Mouse (Mus musculus): ENCODE measurements at regions not wholly inside any gene's neighbourhood (a gene's known extent, or its start where the extent isn't known, plus 50 kb on each side); places are given as distances from the start of the nearest gene placed in this dataset.

DNA sequence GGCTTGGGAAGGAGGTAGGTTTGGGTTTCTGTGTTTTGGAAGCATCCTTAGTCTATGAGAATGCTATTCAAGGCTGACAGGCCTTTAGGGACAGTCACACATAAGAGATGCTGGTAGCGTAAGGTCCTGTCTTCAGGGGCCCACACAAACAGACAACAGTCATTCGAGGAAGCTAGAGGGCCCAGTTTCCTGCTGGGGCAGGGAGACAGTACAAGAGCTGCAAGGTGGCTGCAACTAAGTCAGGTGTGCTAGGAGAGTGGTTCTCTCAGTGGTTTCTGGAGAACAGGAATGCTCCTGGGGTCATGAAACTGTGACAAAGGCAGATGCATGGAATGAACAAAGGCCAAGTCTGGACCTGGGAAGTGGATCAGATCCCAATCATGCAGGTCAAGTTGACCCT, 161.1 kb downstream of the Cd24a start:
- Histone ChIP-seq H3K27me3 (ENCODE audit: control insufficient read depth, insufficient read depth, low read length) (no peaks in the 10 kb centered on the region), H3K4me3 (replicated peaks; ENCODE audit: low read depth, low read length) (no peak overlapping the region), H3K27ac (replicated peaks; ENCODE audit: low read depth, low read length) (peak overlapping the region; percentile 71), H3K36me3 (ENCODE audit: control insufficient read depth, insufficient read depth, low read length) (no peaks in the 10 kb centered on the region), H3K4me1 (ENCODE audit: control insufficient read depth, insufficient read depth, low read length) (peaks cover 29% of the 10 kb centered on the region), H3K9ac (replicated peaks; ENCODE audit: low read length) (no peak overlapping the region), H3K4me2 (ENCODE audit: low read length) (no peak overlapping the region), H3K9me3 (ENCODE audit: control insufficient read depth, low read length) (no peaks in the 10 kb centered on the region)
- WGBS: 84% methylated on average over 2 of the region's 2 CpGs
- DNase-seq (no peak), ATAC-seq (ENCODE audit: low FRiP score, low TSS enrichment) (no peak)

DNA sequence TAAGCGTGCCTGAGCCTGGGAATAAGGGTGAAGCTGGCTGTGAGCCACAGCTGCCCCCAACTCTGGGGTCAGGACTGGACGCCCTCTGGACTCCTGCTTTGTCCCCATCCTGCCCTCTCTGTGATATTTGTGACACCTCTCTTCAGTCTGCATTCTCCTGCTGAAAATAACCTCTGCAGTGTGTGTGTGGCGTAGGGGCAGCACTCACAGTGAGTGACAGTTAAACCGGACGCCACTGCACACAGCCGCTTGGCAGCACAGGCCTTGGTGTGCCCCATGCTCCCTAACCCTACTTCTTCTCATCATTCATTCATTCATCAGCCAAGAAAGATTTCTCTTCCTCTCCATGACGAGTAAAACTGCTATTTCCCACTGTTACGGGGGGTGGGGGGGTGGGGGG, 161.6 kb downstream of the Cd24a start:
- WGBS: 44% methylated on average over 8 of the region's 8 CpGs
- no peak overlapping the region for H3K9ac ChIP-seq (replicated peaks; ENCODE audit: low read length)
- H3K4me2 ChIP-seq (ENCODE audit: low read length): peak overlapping the region; percentile 41
- DNase-seq (no peak), ATAC-seq (ENCODE audit: low FRiP score, low TSS enrichment) (no peak)
- no peak overlapping the region for H3K4me3 ChIP-seq (replicated peaks; ENCODE audit: low read depth, low read length)
- H3K9me3 ChIP-seq (ENCODE audit: control insufficient read depth, low read length): no peaks in the 10 kb centered on the region
- H3K27ac ChIP-seq (replicated peaks; ENCODE audit: low read depth, low read length): peak overlapping the region; percentile 71
- H3K27me3 ChIP-seq (ENCODE audit: control insufficient read depth, insufficient read depth, low read length): no peaks in the 10 kb centered on the region
- no peaks in the 10 kb centered on the region for H3K36me3 ChIP-seq (ENCODE audit: control insufficient read depth, insufficient read depth, low read length)
- peaks cover 29% of the 10 kb centered on the region for H3K4me1 ChIP-seq (ENCODE audit: control insufficient read depth, insufficient read depth, low read length)

DNA sequence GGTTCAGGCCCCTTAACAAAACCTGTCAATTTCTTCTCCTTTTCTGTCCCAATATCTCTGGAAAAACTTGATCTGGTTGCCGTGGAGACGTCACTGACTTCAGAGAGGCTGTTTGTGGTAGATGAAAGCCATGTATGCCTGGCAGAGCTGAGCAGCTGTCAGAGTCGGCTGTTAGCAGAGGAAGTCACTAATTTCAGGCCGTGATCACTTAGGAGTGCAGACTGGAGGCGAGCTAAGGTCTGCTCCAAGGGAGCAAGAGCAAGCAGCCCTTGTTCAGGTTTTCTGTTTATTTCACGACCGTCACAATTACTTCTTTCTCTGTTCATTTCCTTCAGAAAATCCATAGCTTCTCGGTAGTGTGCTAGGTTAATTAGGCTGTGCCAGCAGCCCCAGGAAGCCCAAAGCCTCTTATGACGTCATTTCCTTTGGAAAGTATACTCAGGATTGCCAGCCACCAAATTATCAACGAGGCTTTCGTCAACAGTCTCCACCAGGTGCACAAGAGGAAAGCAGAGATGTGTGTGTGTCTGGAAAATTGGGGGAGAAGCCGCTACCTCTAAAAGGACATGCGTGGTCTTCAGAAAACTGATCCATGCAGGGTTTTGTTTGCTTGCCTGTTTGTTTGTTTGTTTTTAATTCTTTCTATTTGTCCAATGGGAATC, 161.2 kb downstream of the Qrsl1 start:
- H3K27me3 ChIP-seq (ENCODE audit: control insufficient read depth, insufficient read depth, low read length): no peaks in the 10 kb centered on the region
- DNase-seq (peak; percentile 70), ATAC-seq (ENCODE audit: low FRiP score, low TSS enrichment) (0 out of 2 replicates have a peak, but pooled peaks have one; percentile 59)
- H3K36me3 ChIP-seq (ENCODE audit: control insufficient read depth, insufficient read depth, low read length): no peaks in the 10 kb centered on the region
- peak overlapping the region; percentile 41 for H3K4me2 ChIP-seq (ENCODE audit: low read length)
- H3K4me3 ChIP-seq (replicated peaks; ENCODE audit: low read depth, low read length): no peak overlapping the region
- H3K9me3 ChIP-seq (ENCODE audit: control insufficient read depth, low read length): no peaks in the 10 kb centered on the region
- 29% methylated on average over 13 of the region's 13 CpGs for WGBS
- peak overlapping the region; percentile 71 for H3K27ac ChIP-seq (replicated peaks; ENCODE audit: low read depth, low read length)
- H3K9ac ChIP-seq (replicated peaks; ENCODE audit: low read length): no peak overlapping the region
- H3K4me1 ChIP-seq (ENCODE audit: control insufficient read depth, insufficient read depth, low read length): peaks cover 29% of the 10 kb centered on the region

DNA sequence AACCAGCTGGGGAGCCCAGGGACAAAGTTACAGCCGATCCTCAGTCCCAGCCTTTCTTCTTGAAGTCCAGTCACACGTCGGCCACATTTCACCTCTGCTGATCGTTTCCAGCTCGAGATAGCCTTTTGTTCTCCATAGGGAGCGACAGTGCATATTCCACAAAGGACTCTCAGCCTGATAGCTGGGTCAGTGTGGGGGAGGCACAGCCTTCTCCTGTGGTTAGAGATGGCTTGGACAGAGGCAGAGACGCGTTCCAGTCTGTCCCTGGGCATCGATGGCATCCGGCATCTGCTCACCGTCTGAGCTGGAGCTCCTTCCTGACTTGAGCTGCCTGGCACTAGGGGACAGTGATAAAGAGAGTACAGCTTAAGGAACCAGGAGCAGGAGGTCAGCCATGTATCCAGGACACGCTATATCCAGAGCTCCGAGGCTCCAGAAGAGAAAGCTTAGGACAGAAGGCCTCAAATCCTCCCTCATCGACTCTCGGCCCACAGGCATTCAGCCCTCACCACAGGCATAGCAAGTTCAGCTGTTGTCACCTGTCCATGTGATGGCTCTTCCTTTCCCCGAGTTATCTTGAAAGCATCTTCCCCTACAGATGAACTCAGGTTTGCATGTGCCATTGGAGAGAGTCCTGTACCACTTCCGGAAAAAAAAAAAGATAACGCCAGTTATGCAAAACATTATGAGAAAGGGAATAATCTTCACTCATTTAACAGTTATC, 160.0 kb downstream of the Qrsl1 start:
- Histone ChIP-seq H3K9ac (replicated peaks; ENCODE audit: low read length) (0 out of 2 replicates have a peak overlapping the region, but pooled peaks have one; percentile 12), H3K36me3 (ENCODE audit: control insufficient read depth, insufficient read depth, low read length) (no peaks in the 10 kb centered on the region), H3K4me3 (replicated peaks; ENCODE audit: low read depth, low read length) (no peak overlapping the region), H3K4me1 (ENCODE audit: control insufficient read depth, insufficient read depth, low read length) (peaks cover 29% of the 10 kb centered on the region), H3K9me3 (ENCODE audit: control insufficient read depth, low read length) (no peaks in the 10 kb centered on the region), H3K27me3 (ENCODE audit: control insufficient read depth, insufficient read depth, low read length) (no peaks in the 10 kb centered on the region), H3K27ac (replicated peaks; ENCODE audit: low read depth, low read length) (no peak overlapping the region), H3K4me2 (ENCODE audit: low read length) (no peak overlapping the region)
- WGBS: 50% methylated on average over 18 of the region's 18 CpGs
- DNase-seq: no peak
- ATAC-seq (ENCODE audit: low FRiP score, low TSS enrichment): no peak

DNA sequence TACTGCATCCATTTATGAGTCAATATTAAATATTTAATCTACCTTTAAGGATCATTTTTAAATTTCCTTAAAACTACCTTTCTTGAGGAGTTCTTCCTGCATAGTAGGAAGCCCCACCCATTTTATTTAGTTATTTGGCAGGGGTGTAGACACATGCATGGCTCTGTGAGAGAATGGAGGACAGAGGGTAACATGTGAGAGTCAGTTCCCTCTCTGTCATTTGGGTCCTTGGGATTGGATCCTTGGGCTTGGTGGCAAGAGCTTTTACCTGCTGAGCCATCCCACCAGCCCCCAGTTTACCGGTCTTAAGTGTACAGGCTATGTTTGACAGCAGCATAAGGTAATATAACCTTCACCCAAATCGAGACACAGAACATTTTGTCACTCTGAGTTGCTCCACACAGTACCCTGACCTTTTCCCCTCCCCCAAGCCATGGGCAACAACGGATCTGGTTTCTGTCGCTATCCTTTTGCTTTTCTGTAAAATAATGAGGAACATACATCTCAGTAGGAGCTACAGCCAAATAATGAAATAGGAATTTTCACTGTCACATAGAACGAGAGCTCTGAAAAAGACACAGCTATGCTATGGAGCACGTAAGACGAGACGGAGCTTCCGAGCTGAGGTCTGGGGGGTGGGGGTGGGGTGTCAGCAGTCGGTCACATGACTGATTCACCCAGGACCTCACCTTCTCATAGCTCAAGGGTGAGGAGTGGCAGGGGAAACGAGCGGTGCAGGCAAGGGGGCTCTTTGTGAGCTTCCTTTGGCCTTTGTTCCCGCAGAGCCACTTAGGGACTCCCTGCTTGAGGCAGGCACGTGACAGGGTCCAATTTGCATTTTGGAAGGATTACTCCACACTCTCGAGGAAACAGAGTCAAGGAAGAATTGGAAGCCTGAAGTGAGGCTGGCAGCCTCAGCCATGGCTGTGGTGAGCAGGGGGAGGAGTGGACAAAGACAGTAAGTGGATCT, 159.2 kb downstream of the Qrsl1 start:
- DNase-seq: peak; percentile 72
- Histone ChIP-seq H3K4me2 (ENCODE audit: low read length) (peak overlapping the region; percentile 45), H3K36me3 (ENCODE audit: control insufficient read depth, insufficient read depth, low read length) (no peaks in the 10 kb centered on the region), H3K4me3 (replicated peaks; ENCODE audit: low read depth, low read length) (peak overlapping the region; percentile 19; the same call in 1 of the 2 replicates), H3K9me3 (ENCODE audit: control insufficient read depth, low read length) (no peaks in the 10 kb centered on the region), H3K4me1 (ENCODE audit: control insufficient read depth, insufficient read depth, low read length) (peaks cover 29% of the 10 kb centered on the region), H3K9ac (replicated peaks; ENCODE audit: low read length) (no peak overlapping the region; the same call in 1 of the 2 replicates), H3K27me3 (ENCODE audit: control insufficient read depth, insufficient read depth, low read length) (no peaks in the 10 kb centered on the region), H3K27ac (replicated peaks; ENCODE audit: low read depth, low read length) (peak overlapping the region; percentile 70)
- peak; percentile 75 for ATAC-seq (ENCODE audit: low FRiP score, low TSS enrichment)
- 6% methylated on average over 15 of the region's 15 CpGs for WGBS

DNA sequence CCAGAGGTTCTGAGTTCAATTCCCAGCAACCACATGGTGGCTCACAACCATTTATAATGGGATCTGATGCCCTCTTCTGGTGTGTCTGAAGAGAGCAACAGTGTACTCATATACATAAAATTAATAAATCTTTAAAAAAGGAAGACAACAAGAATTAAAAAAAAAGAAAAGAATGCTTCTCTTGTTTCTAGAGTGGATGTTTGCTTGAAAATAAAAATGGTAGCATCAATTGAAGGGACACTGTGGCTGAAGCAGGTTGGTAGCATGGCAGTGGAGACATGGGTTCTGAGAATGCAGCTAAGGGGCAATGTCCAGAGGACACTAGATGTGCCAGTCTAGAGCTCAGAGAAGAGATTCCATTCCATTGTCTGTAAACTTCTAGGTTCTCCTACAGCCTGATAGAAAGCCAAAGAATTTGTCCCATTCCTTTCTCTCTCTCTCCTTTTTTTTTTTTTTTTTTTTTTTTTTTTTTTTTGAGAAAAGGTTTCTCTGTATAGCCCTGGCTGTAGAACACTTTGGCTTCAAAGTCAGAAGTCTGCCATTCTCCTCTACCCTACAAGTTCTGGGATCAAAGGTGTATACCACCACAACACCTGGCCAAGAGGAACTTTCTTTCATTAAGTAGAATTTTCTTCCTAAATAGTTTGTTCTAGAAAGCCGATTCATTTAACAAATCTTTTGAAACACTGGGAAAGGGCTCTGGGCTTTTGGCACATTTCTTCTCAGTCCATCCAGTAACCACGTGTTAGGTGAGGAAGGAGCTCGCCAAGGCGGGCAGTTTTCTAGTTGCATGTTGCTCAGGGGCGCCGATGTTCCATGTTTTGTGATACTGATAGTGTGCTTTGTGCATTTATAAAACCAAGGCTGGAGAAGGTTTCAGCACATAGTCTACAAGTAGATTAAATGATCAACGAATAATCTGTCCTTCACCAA, 158.1 kb downstream of the Qrsl1 start:
- ATAC-seq (ENCODE audit: low FRiP score, low TSS enrichment): no peak
- WGBS: 96% methylated on average over 7 of the region's 7 CpGs

DNA sequence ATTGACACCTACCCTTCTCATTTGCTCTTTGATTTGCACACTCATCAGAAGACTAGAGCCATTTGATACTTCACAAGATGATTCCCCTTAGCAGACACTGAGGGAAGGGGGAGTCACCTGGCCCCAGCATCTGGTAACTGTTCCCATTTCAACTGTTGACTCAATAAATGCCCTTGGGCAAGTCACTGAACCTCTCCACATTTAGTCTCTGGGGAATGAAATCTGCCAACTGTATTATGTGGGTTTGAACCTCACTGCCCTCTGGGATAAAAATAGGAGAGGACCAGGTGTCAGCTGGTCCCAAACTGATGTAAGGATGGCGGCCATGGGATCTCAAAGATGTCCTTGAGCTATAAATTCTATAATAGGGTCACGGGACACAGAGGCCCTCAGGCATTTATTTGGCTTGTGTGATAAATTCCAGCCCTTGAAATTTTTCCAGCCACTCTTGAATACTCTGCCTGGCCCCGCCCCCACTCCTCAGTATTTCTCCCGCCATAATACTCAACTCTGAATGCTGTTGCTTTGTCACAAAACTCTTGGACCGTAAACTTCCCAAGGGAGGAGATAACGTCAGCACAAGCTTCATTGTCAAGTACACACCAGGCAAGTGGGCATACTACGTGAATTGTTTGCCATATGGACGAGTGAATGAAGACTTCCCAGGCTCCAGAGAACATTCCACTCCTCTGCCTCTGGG, 155.5 kb downstream of the Qrsl1 start:
- Histone ChIP-seq H3K9me3 (ENCODE audit: control insufficient read depth, low read length) (no peaks in the 10 kb centered on the region), H3K4me3 (replicated peaks; ENCODE audit: low read depth, low read length) (no peak overlapping the region), H3K36me3 (ENCODE audit: control insufficient read depth, insufficient read depth, low read length) (no peaks in the 10 kb centered on the region), H3K4me2 (ENCODE audit: low read length) (no peak overlapping the region), H3K4me1 (ENCODE audit: control insufficient read depth, insufficient read depth, low read length) (peaks cover 10% of the 10 kb centered on the region; the same call in 1 of the 2 replicates), H3K27ac (replicated peaks; ENCODE audit: low read depth, low read length) (no peak overlapping the region), H3K9ac (replicated peaks; ENCODE audit: low read length) (no peak overlapping the region), H3K27me3 (ENCODE audit: control insufficient read depth, insufficient read depth, low read length) (no peaks in the 10 kb centered on the region)
- ATAC-seq (ENCODE audit: low FRiP score, low TSS enrichment): no peak
- 80% methylated on average over 8 of the region's 8 CpGs for WGBS
- DNase-seq: no peak

More for the DNA sequence above, 158.1 kb downstream of the Qrsl1 start:
- H3K36me3 ChIP-seq (ENCODE audit: control insufficient read depth, insufficient read depth, low read length): no peaks in the 10 kb centered on the region
- H3K4me2 ChIP-seq (ENCODE audit: low read length): peak overlapping the region; percentile 45
- peaks cover 29% of the 10 kb centered on the region for H3K4me1 ChIP-seq (ENCODE audit: control insufficient read depth, insufficient read depth, low read length)
- H3K9ac ChIP-seq (replicated peaks; ENCODE audit: low read length): no peak overlapping the region
- no peaks in the 10 kb centered on the region for H3K27me3 ChIP-seq (ENCODE audit: control insufficient read depth, insufficient read depth, low read length)
- H3K9me3 ChIP-seq (ENCODE audit: control insufficient read depth, low read length): no peaks in the 10 kb centered on the region
- DNase-seq: no peak
- no peak overlapping the region for H3K4me3 ChIP-seq (replicated peaks; ENCODE audit: low read depth, low read length)
- no peak overlapping the region for H3K27ac ChIP-seq (replicated peaks; ENCODE audit: low read depth, low read length)

Data from midbrain, embryonic 14.5 days (tissue).